Mouse (Mus musculus): ENCODE results near the gene Wnt3a. TPM values are rescaled to one million over a fixed set of nuclear protein-coding genes. Genes with fewer than 3 reads are reported as not detected.
A peak's percentile ranks its signal among the peaks of the same experiment; 100 is the strongest.

The Wnt3a gene
- total RNA-seq, 2 experiments from 2014 or later = not detected

DNA sequence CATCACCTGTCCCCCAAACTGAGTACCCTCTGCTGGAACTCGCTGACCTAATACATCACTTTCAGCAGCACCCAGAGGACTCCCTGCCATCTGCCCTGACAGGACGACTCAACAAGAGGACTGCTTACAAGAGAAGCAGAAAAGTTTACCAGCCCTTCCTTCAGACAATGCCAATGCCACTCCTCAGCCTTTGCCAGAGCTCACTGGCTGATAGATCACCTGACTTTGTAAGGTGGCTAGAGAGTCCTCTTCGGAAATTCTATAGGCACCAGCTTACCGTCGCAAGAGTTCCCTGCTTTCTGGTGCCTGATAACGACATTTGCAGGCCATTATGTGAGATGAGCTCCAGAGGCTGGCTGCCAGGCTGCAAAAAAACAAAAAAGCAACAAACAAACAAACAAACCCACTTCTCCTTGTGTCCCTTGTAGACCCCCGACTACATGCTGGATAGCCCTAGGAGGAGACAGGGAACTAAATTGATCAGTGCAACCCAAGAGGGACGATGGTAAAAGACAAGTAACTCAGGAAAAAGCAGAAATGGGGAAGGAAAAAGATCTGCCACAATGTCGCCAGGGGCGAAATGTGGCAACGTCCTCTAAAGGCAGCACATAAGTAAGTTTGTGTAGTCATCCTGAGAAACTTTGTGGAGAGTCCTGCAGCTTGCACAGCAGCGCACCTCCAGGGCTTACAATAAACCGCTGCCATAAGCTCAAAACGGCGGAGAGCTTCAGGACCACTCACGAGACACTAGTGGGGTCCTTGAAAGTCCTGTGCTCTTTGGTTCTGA lies 89.1 kb downstream of the Wnt3a start:
- Histone ChIP-seq H3K4me3 (peak overlapping the region; percentile 94), H3K27ac (peak overlapping the region; percentile 94)
- DNase-seq = no peak
- no peak for TF ChIP-seq CTCF (IDR thresholded peaks at IDR 0.05)
- intact Hi-C loops (cut with DNase I) = no loop called here

Small RNA genes within 50 kb of the gene (microRNA-seq; reads per million reads assigned to microRNA genes)
- not detected for gene Gm24756

Other genes with a start within 250 kb of the Wnt3a start
- gene Obscn, start 154.3 kb downstream of the Wnt3a start, total RNA-seq (2021) = 1,000 to 10,000 TPM; 1,792 to 1,942 TPM
- 1 to 10 TPM; 6.7 to 9.3 TPM for gene Iba57, start 127.0 kb downstream of the Wnt3a start, total RNA-seq (2021)
- under 1 TPM; 0.10 to 0.20 TPM for gene Gjc2, start 107.5 kb downstream of the Wnt3a start, total RNA-seq (2021)
- 10 to 100 TPM; 25.4 to 28.7 TPM for gene Guk1, start 98.5 kb downstream of the Wnt3a start, total RNA-seq (2021)
- 10 to 100 TPM; 49.7 to 71.0 TPM for gene Mrpl55, start 88.3 kb downstream of the Wnt3a start, total RNA-seq (2021)
- 1 to 10 TPM; 2.6 to 3.0 TPM for gene 2310033P09Rik, start 82.4 kb downstream of the Wnt3a start, total RNA-seq (2021)
- 100 to 1,000 TPM; 226 to 229 TPM for gene Arf1, start 62.5 kb downstream of the Wnt3a start, total RNA-seq (2021)
- gene Wnt9a, start 16.2 kb upstream of the Wnt3a start, total RNA-seq (2021) = 1 to 10 TPM; 7.8 to 9.7 TPM
- not detected for gene Prss38, start 84.9 kb upstream of the Wnt3a start, total RNA-seq (2021)
- gene Jmjd4, start 159.3 kb upstream of the Wnt3a start, total RNA-seq (2021) = 10 to 100 TPM in 1 of 2 experiments, 1 to 10 TPM in 1; 7.2 to 10.2 TPM
- 10 to 100 TPM; 18.6 to 30.4 TPM for gene Snap47, start 160.4 kb upstream of the Wnt3a start, total RNA-seq (2021)
- 1 to 10 TPM; 2.2 to 2.3 TPM for gene Zfp867, start 181.7 kb upstream of the Wnt3a start, total RNA-seq (2021)
- gene Zkscan17, start 236.0 kb upstream of the Wnt3a start, total RNA-seq (2021) = 10 to 100 TPM; 13.7 to 19.3 TPM

All from gastrocnemius, adult 2 months (tissue).